Mouse (Mus musculus): ENCODE data around the gene Aatk. TPM values are rescaled to one million over a fixed set of nuclear protein-coding genes. Genes with fewer than 3 reads are reported as not detected.

The Aatk gene
- 3.4 and 5.7 TPM in 2 replicates for total RNA-seq (2015)
- 4.4 and 5.2 TPM in 2 replicates for total RNA-seq (2017)

GRCm38 (mm10) chr11:120046553-120047191, at the start of gene Aatk:
Gene Aatk, minus strand, starts transcription at chr11:120047167.
- ATAC-seq (ENCODE audit: poor library complexity, severe bottlenecking) = no peak

DNA sequence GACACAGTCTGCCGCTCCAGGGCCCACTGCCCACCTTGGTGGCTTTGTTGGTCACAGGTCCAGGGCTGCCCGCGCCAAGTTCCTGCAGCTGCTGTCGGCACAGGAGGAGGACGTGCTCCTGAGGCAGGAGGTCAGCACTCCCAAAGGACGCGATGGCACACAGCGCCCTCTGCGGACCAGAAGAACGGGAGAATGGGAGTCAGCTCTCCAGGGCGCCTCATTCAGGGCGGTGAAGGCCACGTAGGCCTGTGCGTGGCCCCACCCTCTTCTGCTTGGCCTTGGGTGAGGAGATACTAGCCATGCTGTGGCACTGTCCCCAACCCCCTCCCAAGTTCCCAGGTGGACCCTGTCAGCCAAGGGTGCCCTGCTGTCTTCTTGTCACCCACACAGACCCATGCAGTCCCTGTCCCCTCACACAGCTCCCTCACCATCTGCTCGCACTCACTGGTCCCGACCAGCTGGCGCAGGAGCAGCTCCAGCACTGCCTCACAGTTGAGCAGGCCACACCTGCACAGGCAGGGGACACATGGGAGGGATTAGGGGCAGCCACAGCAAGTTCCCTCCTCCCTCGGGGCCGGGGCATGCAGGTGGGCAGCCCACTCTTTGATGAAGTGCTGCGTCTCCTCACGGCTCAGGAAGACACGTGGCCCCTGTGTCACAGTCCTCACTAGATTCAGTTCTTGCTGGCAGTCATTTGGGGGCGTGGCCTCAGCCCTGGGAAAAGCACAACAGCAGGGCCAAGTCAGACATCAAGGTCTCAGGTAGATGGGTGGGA, 46.0 kb upstream of the Aatk start:
- ATAC-seq (ENCODE audit: poor library complexity, severe bottlenecking) = no peak

- ATAC-seq (ENCODE audit: poor library complexity, severe bottlenecking) = no peak
Measured at GRCm38 (mm10) chr11:120090661-120091060, 43.7 kb upstream of the Aatk start.

DNA sequence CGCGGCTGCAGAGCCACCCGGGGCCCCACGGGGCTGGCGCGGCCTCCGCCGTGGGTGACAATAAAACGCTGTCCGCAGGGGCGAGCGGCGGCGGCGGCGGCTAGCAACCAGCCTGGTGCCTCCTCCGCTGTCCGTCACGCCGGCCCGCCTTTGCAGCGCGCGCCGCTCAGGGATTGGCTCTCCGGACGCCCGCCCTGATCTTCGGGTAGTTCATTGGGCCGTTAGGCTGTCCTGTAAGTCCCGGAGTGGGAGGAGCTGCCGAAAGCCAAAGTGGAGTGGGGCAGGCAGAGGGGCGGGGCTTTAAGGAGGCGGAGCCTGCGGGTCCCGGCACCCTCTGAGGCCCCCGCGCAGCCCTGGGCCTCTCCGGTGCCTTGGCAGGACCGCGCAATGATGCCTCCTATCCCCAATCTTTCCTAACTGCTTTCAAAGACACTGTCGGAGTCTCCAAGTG, 39.8 kb upstream of the Aatk start, which contains the start of gene Cep131:
TSS of gene Cep131 (minus strand) at position 126 of the 451 bp plus-strand sequence.
- ATAC-seq (ENCODE audit: poor library complexity, severe bottlenecking) = peak; percentile 99

DNA sequence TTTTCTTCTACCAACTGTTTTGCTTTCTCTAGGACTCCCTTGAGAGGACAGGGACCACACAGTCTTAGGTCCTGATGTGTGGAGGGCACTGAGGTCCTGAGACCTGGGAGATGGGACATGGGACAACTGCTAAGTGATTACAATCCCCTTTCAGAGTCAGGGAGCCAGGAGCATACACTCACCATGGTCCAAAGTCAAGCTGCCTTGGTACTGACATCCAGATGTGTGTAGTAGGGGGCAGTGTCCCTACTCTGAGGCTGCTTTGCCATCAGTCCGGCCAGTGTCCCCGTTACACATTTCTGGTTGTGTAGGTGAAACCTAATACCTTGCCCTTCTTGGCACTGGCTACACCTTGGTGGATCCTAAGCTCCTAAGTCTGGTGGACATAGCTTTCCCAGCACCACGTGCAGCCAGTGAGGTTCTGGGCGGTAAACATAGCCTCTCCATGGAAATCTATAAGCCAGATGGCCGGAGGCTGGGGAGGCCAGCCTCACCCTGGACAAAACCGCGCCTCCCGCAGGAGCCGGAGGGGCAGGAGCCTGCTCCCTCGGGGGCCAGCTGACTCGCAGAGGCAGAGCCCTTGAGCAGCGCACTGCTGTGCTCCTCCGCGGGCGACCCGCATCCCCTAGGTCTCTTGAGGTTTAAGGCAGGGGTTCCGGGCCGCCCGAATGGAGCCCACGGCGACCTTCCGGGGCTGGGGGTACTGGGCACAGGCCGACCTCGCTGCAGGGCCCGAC, 39.1 kb upstream of the Aatk start:
- ATAC-seq (ENCODE audit: poor library complexity, severe bottlenecking) = no peak

DNA sequence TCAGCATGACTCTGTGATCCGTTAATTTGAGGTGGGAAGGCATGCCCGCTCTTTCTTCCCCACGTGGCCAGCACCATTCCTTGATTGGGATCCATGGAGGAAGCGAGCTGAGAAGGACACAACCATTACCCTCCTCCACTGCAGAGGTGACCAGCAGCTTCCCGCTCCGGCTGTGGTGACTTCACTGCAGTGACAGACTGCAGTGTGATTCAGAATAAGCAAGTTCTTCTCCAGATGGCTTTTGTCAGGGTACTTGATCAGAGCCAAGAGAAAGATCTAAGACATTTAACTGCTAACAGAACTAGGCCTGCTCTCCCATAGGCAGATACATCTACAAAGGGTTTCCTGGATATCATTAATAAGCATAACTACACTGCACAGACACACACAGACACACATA, 33.3 kb upstream of the Aatk start:
- ATAC-seq (ENCODE audit: poor library complexity, severe bottlenecking) = no peak

DNA sequence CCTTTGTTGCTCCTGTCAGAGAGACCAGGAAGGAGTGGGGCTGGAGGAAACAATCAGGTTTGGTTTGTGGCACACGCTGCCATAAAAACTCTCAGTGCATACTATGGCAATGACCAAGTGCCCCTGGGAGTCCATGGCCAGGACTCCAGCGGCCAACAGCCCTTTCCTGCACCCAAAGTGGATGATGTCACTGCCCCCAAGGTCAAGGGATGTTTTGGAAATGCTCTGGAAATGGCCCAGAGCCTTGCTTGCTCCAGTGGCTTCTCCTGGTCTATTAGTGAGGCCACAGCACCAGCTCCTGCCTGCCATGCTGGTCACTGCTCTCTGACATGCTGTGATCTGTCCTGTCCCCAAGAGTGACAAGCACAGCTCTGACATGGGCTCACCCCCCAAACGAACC, 29.2 kb upstream of the Aatk start:
- no peak for ATAC-seq (ENCODE audit: poor library complexity, severe bottlenecking)

- ATAC-seq (ENCODE audit: poor library complexity, severe bottlenecking) = no peak
Measured at GRCm38 (mm10) chr11:120072986-120073647, 26.1 kb upstream of the Aatk start.

- ATAC-seq (ENCODE audit: poor library complexity, severe bottlenecking) = no peak
Measured at GRCm38 (mm10) chr11:120071731-120072320, 24.9 kb upstream of the Aatk start.

- peak; percentile 86 for ATAC-seq (ENCODE audit: poor library complexity, severe bottlenecking)
Measured at GRCm38 (mm10) chr11:120071065-120071464, 24.1 kb upstream of the Aatk start.

DNA sequence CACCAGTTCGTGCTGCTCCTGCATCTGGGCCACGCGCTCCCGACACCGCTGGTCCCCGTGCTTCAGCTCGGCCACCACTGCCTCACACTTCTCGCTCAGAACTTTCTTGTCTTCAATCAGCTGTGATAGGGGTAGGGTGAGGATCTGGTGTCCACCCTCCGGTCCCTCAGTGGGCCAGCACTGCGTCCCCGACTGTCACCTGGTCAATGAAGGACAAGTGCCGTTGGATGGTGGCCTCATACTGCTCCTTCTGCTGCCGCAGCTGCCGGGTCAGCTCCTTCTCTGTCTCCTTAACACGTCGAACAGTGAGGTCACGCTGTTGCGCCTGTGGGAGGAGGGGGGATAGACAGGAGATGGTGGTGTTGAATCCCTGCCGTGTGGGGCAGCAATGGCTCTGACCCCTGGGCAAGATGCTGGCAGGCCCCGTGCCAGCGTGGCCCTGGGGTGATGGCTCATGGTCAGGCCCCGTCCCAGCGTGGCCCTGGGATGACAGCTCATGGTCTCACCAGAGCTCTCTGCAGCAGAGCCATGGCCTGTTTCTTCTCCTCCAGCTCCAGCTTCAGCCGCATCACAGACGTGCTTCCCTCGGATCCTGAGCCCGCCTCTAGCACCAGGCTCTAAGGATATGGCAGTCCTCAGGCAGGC, 23.4 kb upstream of the Aatk start:
- no peak for ATAC-seq (ENCODE audit: poor library complexity, severe bottlenecking)

- ATAC-seq (ENCODE audit: poor library complexity, severe bottlenecking) = no peak
Measured at GRCm38 (mm10) chr11:120069261-120069660, 22.3 kb upstream of the Aatk start.

DNA sequence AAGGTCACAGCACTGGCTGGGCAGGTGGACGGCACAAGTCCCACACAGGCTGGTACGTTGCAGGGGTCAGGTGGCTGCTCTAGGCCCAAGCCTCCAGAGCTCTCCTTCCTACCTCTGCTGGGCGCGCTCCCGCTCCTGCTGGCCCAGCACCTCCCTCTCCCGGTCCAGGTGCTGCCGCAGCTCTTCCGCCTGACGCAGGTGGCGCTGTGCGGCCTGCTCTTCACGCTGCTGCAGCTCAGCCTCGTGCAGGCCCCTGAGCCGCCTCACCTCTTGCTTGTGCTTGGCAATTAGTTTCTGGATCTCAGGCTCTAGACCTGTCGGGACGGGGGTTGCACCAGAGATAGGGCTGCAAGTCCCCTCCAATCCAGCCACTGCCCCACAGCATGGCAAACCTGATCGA, 20.9 kb upstream of the Aatk start:
- no peak for ATAC-seq (ENCODE audit: poor library complexity, severe bottlenecking)

- ATAC-seq (ENCODE audit: poor library complexity, severe bottlenecking) = peak; percentile 73
Measured at GRCm38 (mm10) chr11:120065291-120065690, 18.3 kb upstream of the Aatk start.

GRCm38 (mm10) chr11:120064668-120065040, 17.7 kb upstream of the Aatk start:
- no peak for ATAC-seq (ENCODE audit: poor library complexity, severe bottlenecking)

- ATAC-seq (ENCODE audit: poor library complexity, severe bottlenecking) = peak; percentile 68
Measured at GRCm38 (mm10) chr11:120064006-120064667, 17.2 kb upstream of the Aatk start.

- ATAC-seq (ENCODE audit: poor library complexity, severe bottlenecking) = no peak
Measured at GRCm38 (mm10) chr11:120063326-120063725, 16.4 kb upstream of the Aatk start.

DNA sequence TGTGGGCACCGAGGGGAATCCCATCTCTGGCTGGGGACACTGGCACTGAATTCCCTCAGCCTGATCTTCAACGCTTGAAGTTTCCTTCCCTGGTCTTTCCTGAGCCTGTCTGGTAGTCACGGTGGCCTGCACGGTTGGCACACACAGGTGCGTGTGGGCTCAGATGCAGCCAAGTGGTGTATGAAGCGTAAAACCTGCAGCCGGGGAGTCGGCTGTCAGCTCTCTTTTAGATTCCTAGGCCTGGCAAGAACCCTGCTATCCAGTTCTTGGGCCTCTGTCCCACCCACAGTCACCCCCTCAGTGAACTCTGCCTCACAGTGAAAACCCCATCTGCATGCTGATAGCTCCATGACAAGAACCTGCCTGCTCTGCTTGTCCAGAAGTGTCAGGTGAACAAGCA, 13.7 kb upstream of the Aatk start:
- no peak for ATAC-seq (ENCODE audit: poor library complexity, severe bottlenecking)

- no peak for ATAC-seq (ENCODE audit: poor library complexity, severe bottlenecking)
Measured at GRCm38 (mm10) chr11:120055953-120056732, 9.2 kb upstream of the Aatk start.

All from megakaryocyte, adult 5-6 weeks (primary cell).